Mouse (Mus musculus) cerebellum, adult 2 months (tissue): Measurements from ENCODE around the gene Marf1.

ENCODE experiments used
- CTCF ChIP-seq: fragments of 200-500 bp; IDR thresholded peaks from 2 replicates; pipeline ENCODE4 v1.5.1; 2011; ENCODE audit warnings: low read depth, mild to moderate bottlenecking, control low read depth, low read length, moderate library complexity, borderline replicate concordance; ENCODE audit not compliant: insufficient read depth
- POLR2A ChIP-seq: fragments of 200-500 bp; IDR thresholded peaks from 2 replicates; pipeline ENCODE4 v1.6.1; 2011; ENCODE audit warnings: low read length, control low read depth, borderline replicate concordance; ENCODE audit not compliant: insufficient read depth

DNA sequence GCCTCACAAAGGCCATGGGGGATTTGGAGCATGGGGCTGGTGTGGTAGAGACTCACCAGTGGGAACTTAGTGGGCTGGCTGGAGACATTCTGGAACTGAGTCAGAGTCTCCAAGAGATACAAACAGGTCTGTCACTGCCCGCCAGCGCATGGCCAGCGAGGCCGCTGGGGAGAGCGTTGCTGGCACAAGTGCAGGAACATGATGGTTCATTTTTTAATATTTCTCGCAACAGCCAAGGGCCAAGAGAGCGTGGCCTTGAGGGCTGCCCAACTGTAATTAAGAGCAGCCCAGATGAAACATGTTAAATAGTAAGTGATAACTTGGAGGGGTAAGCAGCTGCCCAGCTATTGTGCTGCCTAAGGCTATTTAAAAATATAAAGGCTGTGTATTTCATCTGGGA lies 38.4 kb downstream of the Marf1 start:
- TF ChIP-seq CTCF, result no peak
- no peak for TF ChIP-seq POLR2A
